Mouse (Mus musculus) central nervous system, embryonic 14 days (tissue): ENCODE results near the gene Smyd5. TPM values are rescaled to one million over a fixed set of nuclear protein-coding genes. Genes with fewer than 3 reads are reported as not detected.

Source experiments
- polyA plus RNA-seq: library from polyadenylated mRNA; depleted of rRNA; stranded (reverse); fragments of >200 nt; gene quantifications from 2 replicates; pipeline ENCODE4 v1.2.3, GENCODE M21; 2012; rRNA removed

The Smyd5 gene
- polyA plus RNA-seq = 61.0 and 74.5 TPM in 2 replicates

DNA sequence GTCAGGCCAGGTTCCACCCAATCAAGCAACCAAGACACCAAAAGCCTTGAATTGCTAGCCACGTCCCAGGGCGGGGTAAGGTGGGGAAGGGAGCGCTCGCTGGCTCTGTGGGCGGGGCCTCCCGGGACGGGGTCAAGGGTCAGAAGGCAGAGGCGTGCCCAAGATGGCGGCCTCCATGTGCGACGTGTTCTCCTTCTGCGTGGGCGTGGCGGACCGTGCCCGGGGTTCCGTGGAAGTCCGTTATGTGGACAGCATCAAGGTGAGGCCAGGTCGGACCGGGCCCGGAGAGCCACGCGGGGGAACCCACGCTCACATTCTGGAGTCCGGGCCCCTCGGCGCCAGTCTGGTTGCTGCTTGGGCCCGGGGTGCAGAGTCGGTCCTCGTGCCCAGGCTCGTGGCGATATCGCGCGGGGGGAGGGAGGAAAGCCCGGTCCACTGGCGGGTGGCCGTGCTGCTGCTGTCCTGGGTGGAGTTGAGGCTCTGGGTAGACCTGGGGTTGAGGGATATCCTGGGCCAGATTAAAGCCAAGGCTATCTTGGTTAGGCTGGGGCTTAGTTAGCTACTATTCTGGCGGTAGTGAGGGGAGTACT is at the start of gene Smyd5:
TSS of gene Smyd5 (plus strand) at position 148 of the 590 bp plus-strand sequence.

DNA sequence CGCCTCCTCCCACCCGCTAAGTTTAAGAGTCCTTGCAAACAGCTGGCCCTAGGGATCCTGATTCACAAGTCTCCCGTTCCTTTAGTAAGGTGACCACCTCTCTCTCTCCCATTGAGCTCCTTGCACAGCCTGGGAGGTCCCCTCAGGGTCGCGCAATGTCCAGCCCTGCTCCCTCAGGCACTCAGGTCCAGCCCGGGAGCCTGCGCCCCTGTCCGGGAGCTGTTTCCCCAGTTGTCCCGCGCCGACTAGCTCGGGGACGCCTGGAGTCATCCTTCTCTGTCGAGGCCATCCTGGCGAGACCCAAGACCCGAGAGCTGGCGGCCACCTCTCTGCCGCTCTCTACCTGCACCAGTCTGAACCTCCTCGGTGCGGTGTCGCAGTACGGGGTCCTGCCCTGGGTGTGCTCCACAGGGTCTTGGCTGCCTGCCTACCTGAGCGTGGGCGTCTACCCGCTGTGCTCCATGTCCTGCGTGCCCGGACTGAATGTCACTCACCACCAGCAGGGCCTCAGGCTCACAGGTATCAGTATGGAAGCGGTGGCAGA is 7.9 kb upstream of the Smyd5 start, which contains the start of gene Noto:
TSS of gene Noto (plus strand) at position 51 of the 544 bp plus-strand sequence.

DNA sequence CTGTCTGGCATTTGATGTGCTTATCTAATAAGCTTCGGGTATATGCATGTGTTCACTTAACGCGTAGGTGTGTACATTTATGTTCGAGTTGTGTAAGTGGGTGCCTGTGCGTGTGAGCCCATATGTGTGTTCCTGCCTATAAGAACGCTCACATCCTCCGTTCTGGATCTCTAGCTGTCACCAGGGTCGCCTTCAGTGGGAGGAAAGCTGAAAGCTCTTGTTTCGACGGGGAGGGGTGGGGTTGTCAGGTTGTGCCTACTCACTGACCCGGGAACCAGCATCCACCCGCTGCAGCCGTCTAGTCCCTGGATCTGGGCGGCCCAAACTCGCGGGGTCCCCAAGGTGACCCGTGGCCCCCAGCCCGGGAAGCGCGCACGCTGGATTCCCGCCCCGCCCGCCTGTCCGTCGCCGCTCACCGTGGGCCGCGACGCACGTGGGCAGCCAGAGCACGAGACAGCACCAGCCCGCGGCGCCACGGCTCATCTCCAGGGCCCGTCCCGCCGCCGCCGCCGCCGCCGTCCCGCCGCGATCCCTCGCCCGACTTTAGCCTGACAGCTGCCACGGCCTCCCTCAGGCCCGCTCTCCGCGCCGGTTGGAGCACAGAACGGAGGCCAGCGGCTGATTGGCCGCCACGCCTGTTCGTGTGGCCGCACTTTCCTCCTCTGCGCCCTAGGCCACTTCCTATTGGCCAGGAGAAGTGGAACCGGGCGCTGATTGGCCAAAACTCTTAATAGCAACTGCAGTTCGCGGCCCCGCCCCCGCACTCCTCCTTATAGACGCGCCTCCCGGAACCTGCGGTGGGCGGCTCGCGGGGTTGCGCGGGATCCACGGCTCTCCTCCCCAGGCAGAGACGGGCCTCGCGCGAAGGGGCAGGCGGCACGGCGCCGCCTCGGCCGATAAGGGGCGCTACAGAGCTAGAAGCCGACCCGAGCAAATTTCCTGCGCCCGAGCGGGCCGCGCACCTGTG is 19.2 kb downstream of the Smyd5 start, which contains the start of gene Cct7:
TSS of gene Cct7 (plus strand) at position 818 of the 967 bp plus-strand sequence.

DNA sequence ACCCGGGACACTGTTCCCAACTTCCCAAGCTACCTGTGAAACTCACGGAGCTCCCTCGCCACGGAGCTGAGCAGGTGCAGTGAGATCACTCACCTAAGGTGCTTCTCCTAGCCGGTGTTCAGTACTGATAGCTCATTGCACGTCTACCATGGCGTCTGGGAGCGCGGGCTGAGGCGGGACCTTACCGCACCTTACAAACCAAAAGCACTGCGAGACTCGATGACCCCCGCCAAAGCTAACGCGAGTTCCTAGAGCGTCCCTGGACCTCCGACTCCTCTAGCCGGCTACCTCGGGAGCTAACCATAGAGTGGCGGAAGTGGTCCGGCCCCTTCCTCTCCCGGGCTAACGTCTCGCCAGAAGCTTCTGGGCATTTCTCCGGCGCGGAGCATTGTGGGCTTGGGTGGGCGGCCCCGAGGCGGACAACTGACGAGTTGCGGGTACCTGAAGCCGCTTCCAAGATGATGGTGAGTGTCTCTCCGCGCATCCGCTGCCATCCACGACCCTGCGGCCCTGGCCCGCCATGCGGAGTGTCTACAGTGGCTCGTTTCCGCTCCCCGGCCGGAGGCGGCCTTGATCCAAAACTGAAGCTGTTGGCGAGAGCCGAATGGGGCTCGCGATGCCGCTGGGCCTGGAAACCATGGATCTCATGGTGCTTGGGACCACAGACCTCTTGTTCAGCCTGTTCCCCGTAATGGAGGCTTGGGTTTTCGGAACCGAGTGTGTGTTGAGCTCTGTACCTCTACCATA is 20.0 kb downstream of the Smyd5 start, which contains the start of gene Pradc1:
TSS of gene Pradc1 (minus strand) at position 307 of the 747 bp plus-strand sequence.

Other genes with a start within 250 kb of the Smyd5 start
- gene Emx1, start 244.6 kb upstream of the Smyd5 start, polyA plus RNA-seq = 31.3 and 68.2 TPM in 2 replicates
- gene Sfxn5, start 98.6 kb upstream of the Smyd5 start, polyA plus RNA-seq = 12.8 and 14.4 TPM in 2 replicates
- gene Rab11fip5, start 57.4 kb upstream of the Smyd5 start, polyA plus RNA-seq = 14.3 and 16.0 TPM in 2 replicates
- not detected in 2 replicates for gene Noto, start 8.1 kb upstream of the Smyd5 start, polyA plus RNA-seq
- gene Cct7, start 19.5 kb downstream of the Smyd5 start, polyA plus RNA-seq = 322 and 341 TPM in 2 replicates
- 18.1 and 18.9 TPM in 2 replicates for gene Pradc1, start 20.0 kb downstream of the Smyd5 start, polyA plus RNA-seq
- gene Fbxo41, start 71.0 kb downstream of the Smyd5 start, polyA plus RNA-seq = 14.3 and 15.0 TPM in 2 replicates
- 0.06 and 0.10 TPM in 2 replicates for gene Egr4, start 81.6 kb downstream of the Smyd5 start, polyA plus RNA-seq
- gene Alms1, start 155.5 kb downstream of the Smyd5 start, polyA plus RNA-seq = 6.1 and 6.5 TPM in 2 replicates